ENCODE assay signal across 8 mouse cellular contexts in the genomic region with DNA sequence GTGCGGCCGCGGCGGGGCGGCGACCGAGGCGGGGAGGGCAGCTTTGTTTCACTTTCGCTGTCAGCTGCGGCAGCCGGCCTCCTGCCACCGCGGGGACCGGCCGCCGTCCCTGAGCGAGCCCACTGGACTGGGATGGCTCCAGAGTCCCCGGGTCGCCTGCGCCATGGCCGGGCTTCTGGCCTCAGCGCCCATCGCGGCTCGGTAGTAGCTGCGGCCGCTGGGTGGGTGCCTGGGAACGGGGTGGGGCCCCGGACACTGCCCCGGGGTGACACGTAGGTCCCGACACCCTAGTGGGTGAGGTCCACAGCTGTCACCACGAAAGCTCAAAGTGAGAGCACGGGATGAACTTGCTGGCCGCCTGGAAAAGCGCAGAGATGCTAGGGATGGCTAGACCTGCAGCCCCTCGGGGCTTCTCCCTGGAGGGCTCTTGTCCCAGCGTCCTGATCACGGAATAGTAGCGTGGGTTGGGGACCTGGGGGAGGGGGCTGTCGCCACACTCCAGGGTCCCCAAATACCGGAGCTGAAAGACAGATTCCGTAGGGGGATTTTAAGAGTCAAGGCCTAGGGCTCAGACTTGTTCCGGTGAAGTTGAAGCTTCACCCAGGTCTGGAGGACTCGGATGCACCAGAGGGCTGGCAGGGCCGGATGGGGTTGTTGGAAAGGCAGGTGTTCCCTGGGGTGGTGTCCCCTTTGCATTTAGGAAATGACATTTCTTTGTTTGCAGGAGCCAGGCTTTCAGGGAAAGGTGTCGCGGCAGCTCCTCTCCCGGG. TPM values are rescaled to one million over a fixed set of nuclear protein-coding genes. Genes with fewer than 3 reads are reported as not detected.
A peak's percentile ranks its signal among the peaks of the same experiment; 100 is the strongest.
DNase-seq lines count a peak whose midpoint lies in the region; ATAC-seq and TF ChIP-seq lines count a peak whose summit lies in the region.

No protein-coding gene starts in this region.

- peak; percentile 76 for DNase-seq in lung, adult 2 months
- no peak for DNase-seq in lung, postnatal 36 days
- DNase-seq in ZHBTc4 (ENCODE audit: low read depth, low spot score): peak; percentile 66
- peak; percentile 24 for DNase-seq in embryonic facial prominence, embryonic 11.5 days (ENCODE audit: low spot score)
- peak; percentile 57 to 64 for DNase-seq in urinary bladder, postnatal 4 days (ENCODE audit: low spot score in 2 of 2)

- no peaks in the 10 kb centered on the region for H3K27me3 ChIP-seq in embryonic facial prominence, embryonic 11.5 days (ENCODE audit: control insufficient read depth, insufficient read depth, low read length)
- H3K27me3 ChIP-seq in heart, embryonic 15.5 days: no peaks in the 10 kb centered on the region
- H3K27me3 ChIP-seq in limb, embryonic 12.5 days: no peaks in the 10 kb centered on the region

- H3K27ac ChIP-seq in embryonic facial prominence, embryonic 11.5 days (replicated peaks; ENCODE audit: low read depth, low read length): peak overlapping the region; percentile 63
- peak overlapping the region; percentile 97 for H3K27ac ChIP-seq in heart, embryonic 15.5 days
- H3K27ac ChIP-seq in limb, embryonic 12.5 days: peak overlapping the region; percentile 85

- TF ChIP-seq POLR2A in lung, adult 2 months (IDR thresholded peaks at IDR 0.05; ENCODE audit: borderline replicate concordance, extremely low read depth, low read depth, low read length): no peak

- TF ChIP-seq CTCF in lung, adult 2 months (IDR thresholded peaks at IDR 0.05; ENCODE audit: insufficient read depth, low read length): no peak

- under 1% methylated on average over 49 of the region's 49 CpGs for WGBS in lung, adult 2 months
- under 1% methylated on average over 44 of the region's 49 CpGs for WGBS in embryonic facial prominence, embryonic 11.5 days
- under 1% methylated on average over 46 of the region's 49 CpGs for WGBS in heart, embryonic 15.5 days
- under 1% methylated on average over 46 of the region's 49 CpGs for WGBS in limb, embryonic 12.5 days

- no peaks in the 10 kb centered on the region for H3K9me3 ChIP-seq in embryonic facial prominence, embryonic 11.5 days (replicated peaks; ENCODE audit: control insufficient read depth, low read length)
- H3K9me3 ChIP-seq in heart, embryonic 15.5 days (replicated peaks): no peaks in the 10 kb centered on the region
- H3K9me3 ChIP-seq in limb, embryonic 12.5 days: no peaks in the 10 kb centered on the region

- H3K4me2 ChIP-seq in embryonic facial prominence, embryonic 11.5 days (ENCODE audit: low read depth, low read length): peak overlapping the region; percentile 88
- H3K4me2 ChIP-seq in heart, embryonic 15.5 days: peak overlapping the region; percentile 77
- H3K4me2 ChIP-seq in limb, embryonic 12.5 days: peak overlapping the region; percentile 91

- no peaks in the 10 kb centered on the region for H3K36me3 ChIP-seq in embryonic facial prominence, embryonic 11.5 days (replicated peaks; ENCODE audit: control insufficient read depth, insufficient read depth, low read depth, low read length)
- peaks cover 4% of the 10 kb centered on the region; the same call in 1 of the 2 replicates for H3K36me3 ChIP-seq in heart, embryonic 15.5 days
- H3K36me3 ChIP-seq in limb, embryonic 12.5 days: no peaks in the 10 kb centered on the region

- ATAC-seq in embryonic facial prominence, embryonic 11.5 days (replicated peaks; ENCODE audit: insufficient number of reproducible peaks, low FRiP score, low TSS enrichment, low read depth): peak; percentile 36; the same call in 1 of the 2 replicates
- peak; percentile 53 for ATAC-seq in heart, embryonic 15.5 days (replicated peaks; ENCODE audit: insufficient number of reproducible peaks, insufficient read depth, low FRiP score, low read depth)
- peak; percentile 56 for ATAC-seq in limb, embryonic 12.5 days (ENCODE audit: insufficient number of reproducible peaks, insufficient read depth, low FRiP score, low TSS enrichment, low read depth)
- ATAC-seq in monocyte, adult 5-6 weeks (replicated peaks; ENCODE audit: insufficient number of reproducible peaks, low FRiP score, low TSS enrichment, poor library complexity, severe bottlenecking): peak; percentile 36; the same call in 1 of the 2 replicates

- peak overlapping the region; percentile 98 for H3K4me3 ChIP-seq in lung, adult 2 months (replicated peaks; ENCODE audit: extremely low read depth, low read depth, low read length)
- H3K4me3 ChIP-seq in embryonic facial prominence, embryonic 11.5 days (ENCODE audit: low read depth, low read length): peak overlapping the region; percentile 88
- peak overlapping the region; percentile 83 for H3K4me3 ChIP-seq in heart, embryonic 15.5 days
- peak overlapping the region; percentile 94 for H3K4me3 ChIP-seq in limb, embryonic 12.5 days (replicated peaks)

- peaks cover 26% of the 10 kb centered on the region for H3K4me1 ChIP-seq in lung, adult 2 months (ENCODE audit: control insufficient read depth, insufficient read depth, low read length)
- peaks cover 10% of the 10 kb centered on the region; the same call in 1 of the 2 replicates for H3K4me1 ChIP-seq in embryonic facial prominence, embryonic 11.5 days (ENCODE audit: control insufficient read depth, insufficient read depth, low read length)
- peaks cover 55% of the 10 kb centered on the region for H3K4me1 ChIP-seq in heart, embryonic 15.5 days (replicated peaks)
- H3K4me1 ChIP-seq in limb, embryonic 12.5 days (replicated peaks): peaks cover 43% of the 10 kb centered on the region

- H3K9ac ChIP-seq in embryonic facial prominence, embryonic 11.5 days (replicated peaks; ENCODE audit: low read length): peak overlapping the region; percentile 86
- H3K9ac ChIP-seq in heart, embryonic 15.5 days: peak overlapping the region; percentile 94
- peak overlapping the region; percentile 90 for H3K9ac ChIP-seq in limb, embryonic 12.5 days (replicated peaks)

RNA-seq across cellular contexts. Expression of gene Wsb2, which starts 0.6 kb away (rescaled TPM):
- polyA plus RNA-seq in lung, adult 2 months (2012; rRNA removed): 83.6 and 151 TPM in 2 replicates
- 53.6 and 54.1 TPM in 2 replicates for polyA plus RNA-seq in embryonic facial prominence, embryonic 11.5 days (2014; fragmentation: Nextera tagmentation; extraction: Ambion mirVana)
- 77.0 and 86.7 TPM in 2 replicates for polyA plus RNA-seq in heart, embryonic 15.5 days (2015; fragmentation: Nextera tagmentation; extraction: Ambion mirVana)
- polyA plus RNA-seq in limb, embryonic 12.5 days (2016; fragmentation: Nextera tagmentation; extraction: Ambion mirVana): 46.5 and 50.0 TPM in 2 replicates
- 35.9 to 42.1 TPM (median 41.8 TPM) in 3 replicates for total RNA-seq in monocyte, adult 5-6 weeks (2017)

RNA-seq across cellular contexts. Expression of gene Rfc5, which starts 31.2 kb away (rescaled TPM):
- 8.6 and 9.1 TPM in 2 replicates for polyA plus RNA-seq in lung, adult 2 months (2012; rRNA removed)
- 105 and 115 TPM in 2 replicates for polyA plus RNA-seq in embryonic facial prominence, embryonic 11.5 days (2014; fragmentation: Nextera tagmentation; extraction: Ambion mirVana)
- 43.6 and 61.1 TPM in 2 replicates for polyA plus RNA-seq in heart, embryonic 15.5 days (2015; fragmentation: Nextera tagmentation; extraction: Ambion mirVana)
- polyA plus RNA-seq in limb, embryonic 12.5 days (2016; fragmentation: Nextera tagmentation; extraction: Ambion mirVana): 105 TPM in 2 replicates
- total RNA-seq in monocyte, adult 5-6 weeks (2017): 15.1 to 31.7 TPM (median 16.8 TPM) in 3 replicates

RNA-seq across cellular contexts. Expression of gene Vsig10, which starts 38.8 kb away (rescaled TPM):
- polyA plus RNA-seq in lung, adult 2 months (2012; rRNA removed): 28.9 and 31.5 TPM in 2 replicates
- polyA plus RNA-seq in embryonic facial prominence, embryonic 11.5 days (2014; fragmentation: Nextera tagmentation; extraction: Ambion mirVana): 0.84 and 3.2 TPM in 2 replicates
- polyA plus RNA-seq in heart, embryonic 15.5 days (2015; fragmentation: Nextera tagmentation; extraction: Ambion mirVana): 6.7 and 8.4 TPM in 2 replicates
- polyA plus RNA-seq in limb, embryonic 12.5 days (2016; fragmentation: Nextera tagmentation; extraction: Ambion mirVana): 5.2 and 6.4 TPM in 2 replicates
- 4.9 to 5.5 TPM (median 5.2 TPM) in 3 replicates for total RNA-seq in monocyte, adult 5-6 weeks (2017)

RNA-seq across cellular contexts. Expression of gene Ksr2, which starts 56.1 kb away (rescaled TPM):
- 0.02 and 0.06 TPM in 2 replicates for polyA plus RNA-seq in lung, adult 2 months (2012; rRNA removed)
- polyA plus RNA-seq in embryonic facial prominence, embryonic 11.5 days (2014; fragmentation: Nextera tagmentation; extraction: Ambion mirVana): 0.35 and 0.38 TPM in 2 replicates
- polyA plus RNA-seq in heart, embryonic 15.5 days (2015; fragmentation: Nextera tagmentation; extraction: Ambion mirVana): 0.08 and 0.14 TPM in 2 replicates
- polyA plus RNA-seq in limb, embryonic 12.5 days (2016; fragmentation: Nextera tagmentation; extraction: Ambion mirVana): 0.04 and 0.16 TPM in 2 replicates
- total RNA-seq in monocyte, adult 5-6 weeks (2017): 0.19 TPM in 1 of 3 replicates, not detected in the others
